Comparison of ENCODE assay signal across 12 mouse cellular contexts in genomic region chr4:135970585-135970984, GRCm38 (mm10). TPM values are rescaled to one million over a fixed set of nuclear protein-coding genes. Genes with fewer than 3 reads are reported as not detected.
A peak's percentile ranks its signal among the peaks of the same experiment; 100 is the strongest.
DNase-seq lines count a peak whose midpoint lies in the region; ATAC-seq lines count a peak whose summit lies in the region.
"Had no signal": no experiment of that assay in that cellular context is flagged by ENCODE, and none has a peak within 500 bp of the region (broad histone marks: within the 10 kb centered on the region; RNA-seq: fewer than 3 reads in every experiment).

No protein-coding gene starts in this region.

- no peak for ATAC-seq in hindbrain, embryonic 13.5 days (ENCODE audit: low FRiP score)
- ATAC-seq in hindbrain, embryonic 16.5 days = no peak
- no peak for ATAC-seq in midbrain, embryonic 11.5 days (ENCODE audit: low FRiP score)
- ATAC-seq in embryonic facial prominence, embryonic 15.5 days (ENCODE audit: insufficient number of reproducible peaks, low FRiP score, low TSS enrichment, low read depth) = no peak
- no peak for ATAC-seq in midbrain, embryonic 15.5 days (replicated peaks)
- ATAC-seq: CD4-positive, CD25-positive, alpha-beta regulatory T cell, adult 4 months had no signal

- 94% methylated on average over 11 of the region's 11 CpGs for WGBS in hindbrain, embryonic 13.5 days
- WGBS in hindbrain, embryonic 16.5 days = 88% methylated on average over 11 of the region's 11 CpGs
- 92% methylated on average over 11 of the region's 11 CpGs for WGBS in midbrain, embryonic 10.5 days
- WGBS in midbrain, embryonic 11.5 days = 90% methylated on average over 11 of the region's 11 CpGs
- WGBS in embryonic facial prominence, embryonic 15.5 days = 76% methylated on average over 11 of the region's 11 CpGs
- WGBS in midbrain, embryonic 15.5 days = 90% methylated on average over 11 of the region's 11 CpGs

- H3K9ac ChIP-seq in hindbrain, embryonic 13.5 days = 0 out of 2 replicates have a peak overlapping the region, but pooled peaks have one; percentile 97
- no peak overlapping the region for H3K9ac ChIP-seq in hindbrain, embryonic 16.5 days (ENCODE audit: low read depth, low read length)
- no peak overlapping the region for H3K9ac ChIP-seq in midbrain, embryonic 11.5 days (ENCODE audit: low read length)
- H3K9ac ChIP-seq in embryonic facial prominence, embryonic 15.5 days = no peak overlapping the region
- no peak overlapping the region for H3K9ac ChIP-seq in midbrain, embryonic 15.5 days

- H3K4me3 ChIP-seq in hindbrain, embryonic 13.5 days = peak overlapping the region; percentile 99; the same call in 1 of the 2 replicates
- no peak overlapping the region for H3K4me3 ChIP-seq in hindbrain, embryonic 16.5 days (ENCODE audit: low read length)
- peak overlapping the region; percentile 86; the same call in 1 of the 2 replicates for H3K4me3 ChIP-seq in midbrain, embryonic 10.5 days
- no peak overlapping the region for H3K4me3 ChIP-seq in midbrain, embryonic 11.5 days (ENCODE audit: low read depth, low read length)
- H3K4me3 ChIP-seq in embryonic facial prominence, embryonic 15.5 days (replicated peaks) = 0 out of 2 replicates have a peak overlapping the region, but pooled peaks have one; percentile 99
- no peak overlapping the region for H3K4me3 ChIP-seq in midbrain, embryonic 15.5 days
- H3K4me3 ChIP-seq: heart, adult 2 months had no signal

- no peaks in the 10 kb centered on the region for H3K9me3 ChIP-seq in hindbrain, embryonic 13.5 days
- no peaks in the 10 kb centered on the region for H3K9me3 ChIP-seq in hindbrain, embryonic 16.5 days (ENCODE audit: control insufficient read depth, low read length)
- H3K9me3 ChIP-seq in midbrain, embryonic 10.5 days (replicated peaks) = no peaks in the 10 kb centered on the region
- no peaks in the 10 kb centered on the region for H3K9me3 ChIP-seq in midbrain, embryonic 11.5 days (ENCODE audit: control insufficient read depth, low read length)
- no peaks in the 10 kb centered on the region for H3K9me3 ChIP-seq in embryonic facial prominence, embryonic 15.5 days (replicated peaks)
- H3K9me3 ChIP-seq in midbrain, embryonic 15.5 days = no peaks in the 10 kb centered on the region

- DNase-seq in midbrain, embryonic 10.5 days (ENCODE audit: low spot score) = no peak
- no peak for DNase-seq in midbrain, embryonic 11.5 days (ENCODE audit: low spot score, missing footprints)
- DNase-seq in thymus, postnatal 25 days = no peak
- no peak for DNase-seq in embryo, embryonic 10 days (ENCODE audit: low spot score)
- DNase-seq: cerebellum, adult 9-10 months; kidney, adult 9 months had no signal

- H3K27ac ChIP-seq in hindbrain, embryonic 13.5 days = no peak overlapping the region
- no peak overlapping the region for H3K27ac ChIP-seq in hindbrain, embryonic 16.5 days (ENCODE audit: low read depth, low read length)
- no peak overlapping the region for H3K27ac ChIP-seq in midbrain, embryonic 10.5 days (replicated peaks)
- no peak overlapping the region for H3K27ac ChIP-seq in midbrain, embryonic 11.5 days (ENCODE audit: low read depth, low read length)
- no peak overlapping the region for H3K27ac ChIP-seq in embryonic facial prominence, embryonic 15.5 days (replicated peaks)
- H3K27ac ChIP-seq in midbrain, embryonic 15.5 days = no peak overlapping the region
- H3K27ac ChIP-seq: heart, adult 2 months had no signal

- peaks cover 68% of the 10 kb centered on the region for H3K36me3 ChIP-seq in hindbrain, embryonic 13.5 days
- H3K36me3 ChIP-seq in hindbrain, embryonic 16.5 days (ENCODE audit: control insufficient read depth, insufficient read depth, low read length) = peaks cover 43% of the 10 kb centered on the region
- H3K36me3 ChIP-seq in midbrain, embryonic 10.5 days = peaks cover 74% of the 10 kb centered on the region
- peaks cover 28% of the 10 kb centered on the region for H3K36me3 ChIP-seq in midbrain, embryonic 11.5 days (ENCODE audit: control insufficient read depth, insufficient read depth, low read length)
- peaks cover 56% of the 10 kb centered on the region for H3K36me3 ChIP-seq in embryonic facial prominence, embryonic 15.5 days
- H3K36me3 ChIP-seq in midbrain, embryonic 15.5 days (replicated peaks) = peaks cover 46% of the 10 kb centered on the region

- peaks cover 33% of the 10 kb centered on the region for H3K4me1 ChIP-seq in hindbrain, embryonic 13.5 days (replicated peaks)
- peaks cover 13% of the 10 kb centered on the region for H3K4me1 ChIP-seq in hindbrain, embryonic 16.5 days (ENCODE audit: control insufficient read depth, insufficient read depth, low read depth, low read length)
- H3K4me1 ChIP-seq in midbrain, embryonic 10.5 days = peaks cover 38% of the 10 kb centered on the region
- H3K4me1 ChIP-seq in midbrain, embryonic 11.5 days (ENCODE audit: control insufficient read depth, insufficient read depth, low read length) = peaks cover 12% of the 10 kb centered on the region
- H3K4me1 ChIP-seq in embryonic facial prominence, embryonic 15.5 days = peaks cover 22% of the 10 kb centered on the region
- H3K4me1 ChIP-seq in midbrain, embryonic 15.5 days = peaks cover 19% of the 10 kb centered on the region

- H3K4me2 ChIP-seq in hindbrain, embryonic 13.5 days = 0 out of 2 replicates have a peak overlapping the region, but pooled peaks have one; percentile 99
- H3K4me2 ChIP-seq in hindbrain, embryonic 16.5 days (ENCODE audit: low read length) = no peak overlapping the region
- H3K4me2 ChIP-seq in midbrain, embryonic 11.5 days = no peak overlapping the region
- H3K4me2 ChIP-seq in embryonic facial prominence, embryonic 15.5 days (replicated peaks) = no peak overlapping the region
- peak overlapping the region; percentile 92; the same call in 1 of the 2 replicates for H3K4me2 ChIP-seq in midbrain, embryonic 15.5 days

- H3K27me3 ChIP-seq in hindbrain, embryonic 13.5 days = no peaks in the 10 kb centered on the region
- H3K27me3 ChIP-seq in hindbrain, embryonic 16.5 days (replicated peaks; ENCODE audit: control insufficient read depth, insufficient read depth, low read length) = no peaks in the 10 kb centered on the region
- H3K27me3 ChIP-seq in midbrain, embryonic 10.5 days (ENCODE audit: low read depth, poor library complexity, severe bottlenecking) = no peaks in the 10 kb centered on the region; the same call in 1 of the 2 replicates
- H3K27me3 ChIP-seq in midbrain, embryonic 11.5 days (ENCODE audit: control insufficient read depth, insufficient read depth, low read length) = no peaks in the 10 kb centered on the region
- H3K27me3 ChIP-seq in embryonic facial prominence, embryonic 15.5 days = no peaks in the 10 kb centered on the region
- no peaks in the 10 kb centered on the region for H3K27me3 ChIP-seq in midbrain, embryonic 15.5 days (replicated peaks)

RNA-seq across cellular contexts. Expression of gene Lypla2, which starts 1.8 kb away (rescaled TPM):
- polyA plus RNA-seq in hindbrain, embryonic 13.5 days (2015; fragmentation: Nextera tagmentation; extraction: Ambion mirVana) = 209 and 211 TPM in 2 replicates
- polyA plus RNA-seq in hindbrain, embryonic 16.5 days (2015; fragmentation: Nextera tagmentation; extraction: Ambion mirVana) = 225 and 229 TPM in 2 replicates
- polyA plus RNA-seq in midbrain, embryonic 10.5 days (2016; fragmentation: Nextera tagmentation; extraction: Ambion mirVana) = 214 and 220 TPM in 2 replicates
- 136 and 144 TPM in 2 replicates for polyA plus RNA-seq in midbrain, embryonic 11.5 days (2014; fragmentation: Nextera tagmentation; extraction: Ambion mirVana)
- polyA plus RNA-seq in embryonic facial prominence, embryonic 15.5 days (2015; fragmentation: Nextera tagmentation; extraction: Ambion mirVana) = 119 and 126 TPM in 2 replicates
- 228 and 233 TPM in 2 replicates for polyA plus RNA-seq in midbrain, embryonic 15.5 days (2015; fragmentation: Nextera tagmentation; extraction: Ambion mirVana)

RNA-seq across cellular contexts. Expression of gene Gale, which starts 7.1 kb away (rescaled TPM):
- polyA plus RNA-seq in hindbrain, embryonic 13.5 days (2015; fragmentation: Nextera tagmentation; extraction: Ambion mirVana) = 39.5 and 41.2 TPM in 2 replicates
- 49.4 and 50.1 TPM in 2 replicates for polyA plus RNA-seq in hindbrain, embryonic 16.5 days (2015; fragmentation: Nextera tagmentation; extraction: Ambion mirVana)
- polyA plus RNA-seq in midbrain, embryonic 10.5 days (2016; fragmentation: Nextera tagmentation; extraction: Ambion mirVana) = 47.2 and 47.6 TPM in 2 replicates
- 25.6 and 27.0 TPM in 2 replicates for polyA plus RNA-seq in midbrain, embryonic 11.5 days (2014; fragmentation: Nextera tagmentation; extraction: Ambion mirVana)
- polyA plus RNA-seq in embryonic facial prominence, embryonic 15.5 days (2015; fragmentation: Nextera tagmentation; extraction: Ambion mirVana) = 44.7 and 48.0 TPM in 2 replicates
- 41.6 and 44.2 TPM in 2 replicates for polyA plus RNA-seq in midbrain, embryonic 15.5 days (2015; fragmentation: Nextera tagmentation; extraction: Ambion mirVana)

RNA-seq across cellular contexts. Expression of gene Pithd1, which starts 16.5 kb away (rescaled TPM):
- 54.3 and 58.3 TPM in 2 replicates for polyA plus RNA-seq in hindbrain, embryonic 13.5 days (2015; fragmentation: Nextera tagmentation; extraction: Ambion mirVana)
- polyA plus RNA-seq in hindbrain, embryonic 16.5 days (2015; fragmentation: Nextera tagmentation; extraction: Ambion mirVana) = 60.6 and 67.1 TPM in 2 replicates
- 66.3 and 69.6 TPM in 2 replicates for polyA plus RNA-seq in midbrain, embryonic 10.5 days (2016; fragmentation: Nextera tagmentation; extraction: Ambion mirVana)
- 64.8 and 65.8 TPM in 2 replicates for polyA plus RNA-seq in midbrain, embryonic 11.5 days (2014; fragmentation: Nextera tagmentation; extraction: Ambion mirVana)
- 52.7 and 56.7 TPM in 2 replicates for polyA plus RNA-seq in embryonic facial prominence, embryonic 15.5 days (2015; fragmentation: Nextera tagmentation; extraction: Ambion mirVana)
- 62.8 and 64.6 TPM in 2 replicates for polyA plus RNA-seq in midbrain, embryonic 15.5 days (2015; fragmentation: Nextera tagmentation; extraction: Ambion mirVana)

RNA-seq across cellular contexts. Expression of gene Hmgcl, which starts 24.3 kb away (rescaled TPM):
- polyA plus RNA-seq in hindbrain, embryonic 13.5 days (2015; fragmentation: Nextera tagmentation; extraction: Ambion mirVana) = 52.9 and 56.5 TPM in 2 replicates
- polyA plus RNA-seq in hindbrain, embryonic 16.5 days (2015; fragmentation: Nextera tagmentation; extraction: Ambion mirVana) = 64.7 and 66.8 TPM in 2 replicates
- polyA plus RNA-seq in midbrain, embryonic 10.5 days (2016; fragmentation: Nextera tagmentation; extraction: Ambion mirVana) = 64.5 and 70.1 TPM in 2 replicates
- 55.1 and 62.9 TPM in 2 replicates for polyA plus RNA-seq in midbrain, embryonic 11.5 days (2014; fragmentation: Nextera tagmentation; extraction: Ambion mirVana)
- 78.2 and 79.8 TPM in 2 replicates for polyA plus RNA-seq in embryonic facial prominence, embryonic 15.5 days (2015; fragmentation: Nextera tagmentation; extraction: Ambion mirVana)
- 57.0 and 63.4 TPM in 2 replicates for polyA plus RNA-seq in midbrain, embryonic 15.5 days (2015; fragmentation: Nextera tagmentation; extraction: Ambion mirVana)

RNA-seq across cellular contexts. Expression of gene Fuca1, which starts 50.0 kb away (rescaled TPM):
- polyA plus RNA-seq in hindbrain, embryonic 13.5 days (2015; fragmentation: Nextera tagmentation; extraction: Ambion mirVana) = 55.8 and 60.9 TPM in 2 replicates
- 74.1 and 78.4 TPM in 2 replicates for polyA plus RNA-seq in hindbrain, embryonic 16.5 days (2015; fragmentation: Nextera tagmentation; extraction: Ambion mirVana)
- 54.0 and 63.7 TPM in 2 replicates for polyA plus RNA-seq in midbrain, embryonic 10.5 days (2016; fragmentation: Nextera tagmentation; extraction: Ambion mirVana)
- polyA plus RNA-seq in midbrain, embryonic 11.5 days (2014; fragmentation: Nextera tagmentation; extraction: Ambion mirVana) = 43.0 and 48.1 TPM in 2 replicates
- polyA plus RNA-seq in embryonic facial prominence, embryonic 15.5 days (2015; fragmentation: Nextera tagmentation; extraction: Ambion mirVana) = 78.2 and 82.1 TPM in 2 replicates
- polyA plus RNA-seq in midbrain, embryonic 15.5 days (2015; fragmentation: Nextera tagmentation; extraction: Ambion mirVana) = 63.2 and 68.3 TPM in 2 replicates

Comparison
In these comparisons a context has a peak if more than half of its experiments do, and no peak if none do; other contexts are left out.
1. H3K4me2 ChIP-seq: peak in hindbrain, embryonic 13.5 days (single experiment) and midbrain, embryonic 15.5 days (single experiment); none in hindbrain, embryonic 16.5 days (single experiment), midbrain, embryonic 11.5 days (single experiment) and embryonic facial prominence, embryonic 15.5 days (single experiment).
2. H3K4me3 ChIP-seq: peak in hindbrain, embryonic 13.5 days (single experiment), midbrain, embryonic 10.5 days (single experiment) and embryonic facial prominence, embryonic 15.5 days (single experiment); none in hindbrain, embryonic 16.5 days (single experiment), midbrain, embryonic 11.5 days (single experiment) and midbrain, embryonic 15.5 days (single experiment).